Mouse (Mus musculus) midbrain, postnatal 0 days (tissue): ENCODE data around the gene Ccdc149. TPM values are rescaled to one million over a fixed set of nuclear protein-coding genes. Genes with fewer than 3 reads are reported as not detected.

Experiments used
- ATAC-seq: fragments of 200-750 bp; cut with Nextera tagmentation; 2 replicates; pipeline ENCODE4 v1.8.0; 2017; ENCODE audit warnings: moderate number of reproducible peaks, mild to moderate bottlenecking, moderate TSS enrichment, moderate library complexity; ENCODE audit not compliant: low FRiP score
- DNase-seq: peaks from one replicate; pipeline ENCODE4 v3.0.0-alpha.2; 2015; ENCODE audit warnings: low spot score
- H3K27ac ChIP-seq: fragments of 300-500 bp; sonication (generic); 2 replicates; pipeline ENCODE4 v1.5.1; 2014; ENCODE audit warnings: low read depth, mild to moderate bottlenecking, low read length, mixed read lengths
- H3K27me3 ChIP-seq: fragments of 300-500 bp; sonication (generic); 2 replicates; pipeline ENCODE4 v1.6.1; 2014; ENCODE audit warnings: low read length, control low read depth, mixed read lengths; ENCODE audit not compliant: insufficient read depth
- H3K36me3 ChIP-seq: fragments of 300-500 bp; sonication (generic); 2 replicates; pipeline ENCODE4 v1.6.1; 2014; ENCODE audit warnings: low read length, control low read depth, mixed read lengths; ENCODE audit not compliant: insufficient read depth
- H3K4me1 ChIP-seq: fragments of 300-500 bp; sonication (generic); 2 replicates; pipeline ENCODE4 v1.6.1; 2014; ENCODE audit warnings: mild to moderate bottlenecking, control low read depth, antibody characterized with exemption, low read length, mixed read lengths; ENCODE audit not compliant: insufficient read depth
- H3K4me2 ChIP-seq: fragments of 300-500 bp; sonication (generic); 2 replicates; pipeline ENCODE4 v1.6.1; 2014; ENCODE audit warnings: low read depth, mild to moderate bottlenecking, low read length, mixed read lengths; ENCODE audit not compliant: poor library complexity, severe bottlenecking
- H3K4me3 ChIP-seq: fragments of 300-500 bp; sonication (generic); 2 replicates; pipeline ENCODE4 v1.5.1; 2014; ENCODE audit warnings: low read depth, mild to moderate bottlenecking, low read length, moderate library complexity
- H3K9ac ChIP-seq: fragments of 300-500 bp; sonication (generic); replicated peaks from 2 replicates; pipeline ENCODE4 v1.6.1; 2014; ENCODE audit warnings: mild to moderate bottlenecking, low read length, moderate library complexity, mixed read lengths; ENCODE audit not compliant: poor library complexity, severe bottlenecking
- H3K9me3 ChIP-seq: fragments of 300-500 bp; sonication (generic); 2 replicates; pipeline ENCODE4 v1.6.1; 2016; ENCODE audit warnings: low read length, control low read depth
- CTCF ChIP-seq: IDR thresholded peaks from 2 replicates; pipeline ENCODE4 v1.5.1; 2016; ENCODE audit warnings: antibody characterized with exemption, mild to moderate bottlenecking
- WGBS: fragments of 180-500 bp; shearing (Covaris S2); extraction: QIAGEN DNeasy Blood & Tissue Kit; methylation state at CpG from one replicate; pipeline ENCODE4 v1.1.7; 2014; 5-methylcytosine and 5-hydroxymethylcytosine counted together
- polyA plus RNA-seq: library from polyadenylated mRNA; unstranded; fragments of >200 nt; fragmentation: Nextera tagmentation; extraction: Ambion mirVana; gene quantifications from 2 replicates; pipeline ENCODE4 v1.2.1, GENCODE M21; 2015
- total RNA-seq: library from RNA; depleted of rRNA; stranded (reverse); fragments of >200 nt; gene quantifications from 2 replicates; pipeline ENCODE4 v1.2.3, GENCODE M21; 2014

The Ccdc149 gene
- total and polyA plus RNA-seq, 2 experiments from 2014 or later, result 13.8 to 21.2 TPM

DNA sequence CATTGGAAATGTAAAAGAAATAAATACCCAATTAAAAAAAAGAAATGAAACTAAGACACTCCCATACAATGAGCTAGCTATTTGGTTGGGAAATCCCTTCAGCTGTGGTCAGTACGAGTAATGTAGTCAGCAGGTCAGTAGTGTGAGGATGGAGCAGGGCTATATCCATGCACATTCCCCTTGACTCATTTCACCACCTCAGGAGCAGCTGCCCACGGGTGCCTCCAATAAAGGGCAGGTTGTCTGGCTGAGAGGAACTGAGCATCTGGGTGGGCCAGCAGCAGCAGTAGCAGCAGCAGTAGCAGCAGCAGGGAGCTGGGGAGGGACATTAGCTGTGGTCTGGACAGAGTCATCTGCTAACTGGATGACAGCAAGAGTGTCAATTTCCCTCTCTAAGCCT, 85.3 kb downstream of the Ccdc149 start:
- Histone ChIP-seq H3K4me3 (no peak overlapping the region), H3K36me3 (peaks cover 4% of the 10 kb centered on the region; the same call in 1 of the 2 replicates), H3K27ac (no peak overlapping the region), H3K4me1 (no peaks in the 10 kb centered on the region), H3K27me3 (no peaks in the 10 kb centered on the region), H3K4me2 (no peak overlapping the region), H3K9me3 (no peaks in the 10 kb centered on the region), H3K9ac (no peak overlapping the region)
- DNase-seq (no peak), ATAC-seq (no peak)
- WGBS, result 90% methylated on average over 2 of the region's 2 CpGs
- TF ChIP-seq CTCF, result no peak

- 85% methylated on average over 5 of the region's 5 CpGs for WGBS
- Histone ChIP-seq H3K4me3 (no peak overlapping the region), H3K27me3 (no peaks in the 10 kb centered on the region), H3K9ac (no peak overlapping the region), H3K27ac (no peak overlapping the region), H3K9me3 (no peaks in the 10 kb centered on the region), H3K36me3 (no peaks in the 10 kb centered on the region), H3K4me1 (no peaks in the 10 kb centered on the region), H3K4me2 (no peak overlapping the region)
- ATAC-seq (no peak), DNase-seq (no peak)
- no peak for TF ChIP-seq CTCF
These were observed 87.6 kb downstream of the Ccdc149 start for GRCm38 (mm10) chr5:52383748-52384147.

DNA sequence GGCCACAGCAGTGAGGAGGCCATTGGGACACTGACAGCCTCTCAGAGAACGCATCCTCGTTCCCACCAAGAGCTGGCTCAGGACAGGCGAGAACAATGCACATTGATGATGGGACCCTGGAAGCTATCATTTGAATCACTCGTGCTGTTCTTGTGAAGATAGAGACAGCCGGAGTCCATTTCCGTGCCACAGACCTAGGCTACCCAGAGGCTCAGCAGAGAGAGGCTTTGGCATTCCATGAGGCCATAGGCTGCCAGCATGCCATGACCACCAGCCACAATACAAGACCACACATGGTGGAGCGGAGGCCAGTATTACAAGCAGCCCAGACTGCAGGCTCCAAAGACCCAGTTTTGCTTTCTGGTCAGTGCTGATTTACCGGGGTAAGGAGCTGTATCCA, 88.5 kb downstream of the Ccdc149 start:
- WGBS, result 71% methylated on average over 8 of the region's 8 CpGs
- no peak for DNase-seq
- H3K9ac ChIP-seq, result no peak overlapping the region
- H3K27me3 ChIP-seq, result no peaks in the 10 kb centered on the region
- no peaks in the 10 kb centered on the region for H3K9me3 ChIP-seq
- H3K27ac ChIP-seq, result no peak overlapping the region
- no peak overlapping the region for H3K4me3 ChIP-seq
- no peak for TF ChIP-seq CTCF
- no peaks in the 10 kb centered on the region for H3K4me1 ChIP-seq
- ATAC-seq, result no peak
- no peak overlapping the region for H3K4me2 ChIP-seq
- no peaks in the 10 kb centered on the region for H3K36me3 ChIP-seq

DNA sequence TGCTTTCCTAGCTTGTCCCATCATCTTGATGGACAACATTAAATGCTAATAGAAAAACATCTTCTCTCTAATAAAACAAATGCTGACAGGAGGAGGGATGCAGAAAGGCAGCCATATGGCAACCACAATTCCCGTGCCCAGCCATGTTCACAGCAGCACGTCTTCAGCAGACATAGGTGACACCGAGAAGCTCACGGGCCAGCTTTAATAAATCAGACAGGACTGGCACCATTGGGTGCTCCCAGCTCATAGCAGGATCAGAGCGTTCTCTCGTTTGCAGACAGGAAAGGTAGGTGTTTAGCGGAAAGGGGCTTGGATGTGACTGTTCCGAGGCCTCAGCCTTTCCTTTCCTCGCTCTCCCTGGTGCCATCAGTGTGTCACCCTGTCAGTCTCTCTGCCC, 95.5 kb downstream of the Ccdc149 start:
- Histone ChIP-seq H3K27ac (no peak overlapping the region), H3K9me3 (no peaks in the 10 kb centered on the region), H3K9ac (no peak overlapping the region), H3K4me3 (no peak overlapping the region), H3K36me3 (0 out of 2 replicates have a peak, but pooled peaks cover 5% of the 10 kb centered on the region), H3K4me1 (no peaks in the 10 kb centered on the region), H3K27me3 (no peaks in the 10 kb centered on the region), H3K4me2 (no peak overlapping the region)
- no peak for TF ChIP-seq CTCF
- no peak for ATAC-seq
- 86% methylated on average over 9 of the region's 9 CpGs for WGBS
- DNase-seq, result no peak

GRCm38 (mm10) chr5:52370901-52371300, 100.4 kb downstream of the Ccdc149 start:
- ATAC-seq (no peak), DNase-seq (no peak)
- TF ChIP-seq CTCF, result no peak
- Histone ChIP-seq H3K9me3 (no peaks in the 10 kb centered on the region), H3K4me2 (no peak overlapping the region), H3K4me3 (no peak overlapping the region), H3K4me1 (no peaks in the 10 kb centered on the region), H3K9ac (no peak overlapping the region), H3K27ac (no peak overlapping the region), H3K36me3 (0 out of 2 replicates have a peak, but pooled peaks cover 5% of the 10 kb centered on the region), H3K27me3 (no peaks in the 10 kb centered on the region)
- WGBS, result 86% methylated on average over 6 of the region's 6 CpGs

- WGBS, result 52% methylated on average over 63 of the region's 63 CpGs
- Histone ChIP-seq H3K4me1 (no peaks in the 10 kb centered on the region; the same call in 1 of the 2 replicates), H3K36me3 (no peaks in the 10 kb centered on the region), H3K4me2 (peak overlapping the region; percentile 15; the same call in 1 of the 2 replicates), H3K4me3 (no peak overlapping the region), H3K27me3 (no peaks in the 10 kb centered on the region), H3K27ac (no peak overlapping the region), H3K9me3 (no peaks in the 10 kb centered on the region), H3K9ac (no peak overlapping the region)
- ATAC-seq, result peak; percentile 25; the same call in 1 of the 2 replicates
- no peak for TF ChIP-seq CTCF
- DNase-seq, result no peak
These were observed 103.2 kb downstream of the Ccdc149 start for GRCm38 (mm10) chr5:52367866-52368840.
